Mouse (Mus musculus): Measurements from ENCODE around the gene Best3.
"Not testable (repeated sequence)": the region's sequence is repeated elsewhere in the genome, so short reads cannot be mapped to it uniquely, and the experiment has no call there.

Best3 gene

DNA sequence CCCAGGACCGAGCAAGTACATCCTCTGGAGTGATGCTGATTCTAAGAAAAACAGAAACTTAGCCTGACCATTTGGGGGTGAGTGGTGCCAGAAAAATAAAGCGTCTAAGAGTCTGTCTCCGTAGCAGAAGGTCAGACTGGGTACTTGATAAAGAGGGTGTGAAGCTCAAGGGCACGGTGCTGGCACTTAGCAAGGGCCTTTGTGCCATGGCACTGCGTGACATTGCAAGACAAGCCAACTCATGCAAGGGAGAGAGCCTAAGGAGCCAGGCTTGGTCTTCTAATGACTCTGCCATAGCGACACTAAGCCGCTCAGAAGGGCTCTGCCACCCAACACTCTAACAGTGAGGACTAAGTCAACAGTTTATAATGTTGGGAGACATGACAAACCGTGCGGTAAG lies 7.3 kb upstream of the Best3 start:
- no peak for DNase-seq (ENCODE audit: low spot score)

- DNase-seq (ENCODE audit: low spot score) = no peak
Observed at GRCm38 (mm10) chr10:116980273-116980672, 5.8 kb upstream of the Best3 start.

- DNase-seq (ENCODE audit: low spot score) = no peak
Observed at GRCm38 (mm10) chr10:116980888-116981287, 5.2 kb upstream of the Best3 start.

GRCm38 (mm10) chr10:116982526-116982925 lies 3.6 kb upstream of the Best3 start:
- DNase-seq (ENCODE audit: low spot score) = no peak

- DNase-seq (ENCODE audit: low spot score) = no peak
Observed at GRCm38 (mm10) chr10:116984836-116985235, 1.3 kb upstream of the Best3 start.

DNA sequence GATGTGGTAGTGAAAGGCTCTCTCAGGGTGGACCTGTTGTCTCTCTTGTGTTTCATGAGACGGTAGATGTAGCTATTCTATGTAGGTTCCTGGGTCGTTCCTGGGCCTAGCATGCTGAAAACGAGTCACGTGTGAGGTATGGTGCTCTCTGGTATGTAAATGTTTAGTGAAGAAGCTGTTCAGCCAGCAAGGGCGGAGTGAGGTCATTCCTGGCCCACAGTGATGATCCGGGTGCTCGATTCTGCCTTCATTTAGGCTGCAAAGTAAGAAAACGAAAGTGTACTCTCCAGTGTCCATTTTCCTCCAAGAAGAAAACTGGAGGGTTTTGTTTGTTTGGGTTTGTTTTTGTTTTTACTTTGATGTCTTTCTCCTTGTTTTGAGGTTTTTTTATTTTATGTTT lies 7.9 kb downstream of the Best3 start:
- DNase-seq (ENCODE audit: low spot score) = no peak

- no peak for DNase-seq (ENCODE audit: low spot score)
Observed at GRCm38 (mm10) chr10:116995162-116995561, 9.0 kb downstream of the Best3 start.

DNA sequence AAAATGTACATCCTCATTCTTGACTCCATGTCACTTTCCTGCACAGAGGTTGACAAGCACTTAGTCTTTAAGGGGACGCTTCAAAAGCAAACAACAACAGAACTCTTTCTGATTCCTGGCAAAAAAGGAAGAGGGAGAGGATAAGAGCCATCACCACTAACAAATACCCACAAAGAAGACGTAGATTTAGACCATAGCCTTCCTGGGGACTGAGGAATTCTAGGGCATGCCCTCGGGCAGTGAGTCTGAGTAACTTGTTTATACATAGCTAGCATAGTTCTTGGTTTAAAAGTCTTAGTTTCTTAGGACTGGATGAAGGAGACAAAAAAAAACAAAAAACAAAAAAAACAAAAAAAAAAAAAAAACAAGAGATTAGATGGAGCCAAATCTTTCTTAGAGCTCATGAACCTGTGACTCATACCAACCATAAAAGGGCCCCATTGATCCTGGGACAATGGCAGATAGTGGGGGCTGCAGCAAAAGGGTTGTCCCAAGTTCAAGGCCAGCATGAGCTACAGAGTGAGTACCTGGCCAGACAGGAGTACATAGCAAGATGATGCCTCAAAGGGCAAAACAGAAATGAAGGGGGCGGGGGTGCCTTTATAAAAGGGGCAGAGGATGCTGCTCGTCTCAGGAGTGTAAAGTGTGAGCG lies 9.6 kb downstream of the Best3 start:
- DNase-seq (ENCODE audit: low spot score) = no peak

GRCm38 (mm10) chr10:116996236-116996600 lies 10.1 kb downstream of the Best3 start:
- peak; percentile 78 for DNase-seq (ENCODE audit: low spot score)

- DNase-seq (ENCODE audit: low spot score) = no peak
Observed at GRCm38 (mm10) chr10:116998716-116999455, 12.8 kb downstream of the Best3 start.

- DNase-seq (ENCODE audit: low spot score) = peak; percentile 58
Observed at GRCm38 (mm10) chr10:117000975-117001374, 14.9 kb downstream of the Best3 start.

DNA sequence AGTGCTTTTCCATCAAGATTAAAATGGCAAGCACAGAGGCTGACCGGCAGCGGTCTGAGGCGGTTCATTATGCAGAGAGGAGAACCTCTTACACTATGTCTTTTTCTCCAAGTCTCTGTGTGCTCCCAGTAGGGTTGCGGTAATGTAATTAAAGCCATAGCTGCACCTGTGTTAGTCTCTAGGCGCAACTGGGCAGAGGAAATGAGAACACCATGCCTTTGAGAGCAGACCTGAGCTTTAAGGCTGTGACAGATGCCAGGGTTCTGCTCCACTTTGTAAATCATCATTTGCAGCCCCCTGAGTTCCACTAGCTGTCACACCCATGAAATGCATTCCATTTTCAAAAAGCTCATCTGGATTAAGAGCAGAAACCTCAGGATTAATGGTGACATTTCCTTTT lies 18.6 kb downstream of the Best3 start:
- no peak for DNase-seq (ENCODE audit: low spot score)

- DNase-seq (ENCODE audit: low spot score) = no peak
Observed at GRCm38 (mm10) chr10:117005707-117006464, 19.8 kb downstream of the Best3 start.

- DNase-seq (ENCODE audit: low spot score) = no peak
Observed at GRCm38 (mm10) chr10:117009691-117010090, 23.6 kb downstream of the Best3 start.

DNA sequence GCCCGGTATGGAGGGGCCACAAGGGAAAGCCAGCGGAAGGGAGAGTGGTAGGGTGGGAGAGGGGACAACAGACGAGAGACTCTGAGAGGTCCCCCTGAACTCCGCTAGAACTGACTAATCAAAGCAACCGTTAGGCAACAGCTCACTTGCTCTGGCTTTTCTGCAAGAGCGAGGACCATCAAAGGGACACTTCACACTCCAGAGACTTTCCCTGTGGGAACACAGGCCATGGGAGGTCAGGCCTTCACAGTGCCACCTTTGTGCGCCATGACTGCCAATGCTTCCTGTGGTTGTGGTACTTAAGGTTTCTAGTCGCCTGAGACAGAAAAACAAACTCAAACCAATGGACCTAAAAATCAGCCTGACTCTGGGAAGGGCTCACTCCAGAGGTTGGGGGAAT lies 24.9 kb downstream of the Best3 start:
- DNase-seq (ENCODE audit: low spot score) = no peak

DNA sequence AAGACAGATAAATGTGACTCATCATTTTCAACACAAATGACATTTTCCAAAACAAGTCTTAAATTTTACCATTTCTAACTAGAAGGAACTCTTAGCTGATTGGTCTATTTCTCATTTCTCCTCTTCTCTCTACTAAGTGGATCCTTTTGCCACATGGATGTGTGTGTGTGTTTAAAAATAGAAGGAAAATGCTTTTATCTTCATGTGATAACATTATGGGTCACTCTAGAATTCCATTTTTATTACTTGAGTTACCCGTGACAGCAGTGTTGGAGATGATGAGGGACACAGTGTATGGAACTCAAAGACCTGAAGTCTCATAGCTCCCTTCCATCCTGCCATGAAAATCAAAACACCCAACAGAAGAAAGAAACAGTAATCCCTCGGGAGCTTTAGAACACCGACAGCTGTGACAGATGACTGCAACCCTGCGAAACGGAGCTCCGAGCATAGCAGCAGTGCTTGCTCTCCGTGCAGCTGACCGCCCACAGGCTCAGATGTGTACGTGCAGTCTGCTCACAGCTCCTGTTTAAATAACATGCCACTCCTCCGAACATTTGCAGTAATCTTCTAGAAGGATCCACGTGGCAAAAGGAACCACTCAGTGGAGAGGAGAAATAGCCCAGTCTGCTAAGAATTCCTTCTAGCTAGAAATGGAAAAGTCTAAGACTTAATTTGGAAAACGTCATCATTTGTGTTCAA lies 27.7 kb downstream of the Best3 start:
- peak; percentile 80 for DNase-seq (ENCODE audit: low spot score)

DNA sequence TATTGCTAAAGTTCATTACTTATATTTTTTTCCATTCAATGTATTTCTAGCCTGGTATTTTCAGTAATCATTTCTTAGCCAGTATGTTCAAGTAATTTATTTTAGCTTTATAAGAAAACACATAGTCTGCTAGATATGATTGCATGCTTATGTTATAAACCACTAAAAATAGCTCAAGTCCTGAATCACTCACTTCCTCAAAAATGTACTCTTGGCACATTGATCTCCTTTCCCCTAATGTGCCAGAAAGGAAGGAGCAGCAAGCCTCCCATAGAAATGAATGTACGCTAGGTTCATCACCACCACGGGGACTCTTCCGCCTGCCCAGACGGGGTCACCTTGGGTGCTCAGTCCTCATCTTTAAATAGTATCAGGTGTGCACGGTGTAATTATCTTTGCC lies 28.5 kb downstream of the Best3 start:
- no peak for DNase-seq (ENCODE audit: low spot score)

DNA sequence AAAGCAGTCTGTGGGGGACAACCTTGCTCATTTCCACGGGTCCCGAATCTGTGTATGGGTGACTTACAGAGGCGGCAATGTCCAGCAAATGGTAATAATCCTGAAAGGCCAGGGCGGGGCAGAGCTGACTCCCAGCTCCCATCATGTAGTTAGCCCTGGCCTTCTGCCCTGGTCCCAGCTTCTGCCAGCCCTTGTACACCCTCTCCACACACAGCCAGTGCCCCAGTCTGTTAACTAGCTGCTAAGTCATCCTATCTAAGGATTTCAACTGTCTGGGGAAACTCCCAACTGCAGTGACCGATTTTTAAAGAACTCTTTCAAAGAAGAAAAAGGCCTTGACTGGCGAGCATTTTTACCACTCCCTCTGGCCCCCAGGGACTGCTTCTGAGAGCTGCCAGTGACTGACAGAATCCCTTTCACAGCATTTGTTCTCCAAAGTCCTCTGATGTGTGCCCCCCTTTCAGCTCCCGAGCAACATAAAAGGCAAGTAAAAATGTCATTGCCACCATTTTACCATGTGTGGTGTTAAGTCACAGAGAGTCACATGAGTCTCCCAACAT lies 32.2 kb downstream of the Best3 start:
- no peak for DNase-seq (ENCODE audit: low spot score)

GRCm38 (mm10) chr10:117021020-117021754 lies 35.1 kb downstream of the Best3 start:
- peak; percentile 83 for DNase-seq (ENCODE audit: low spot score)

DNA sequence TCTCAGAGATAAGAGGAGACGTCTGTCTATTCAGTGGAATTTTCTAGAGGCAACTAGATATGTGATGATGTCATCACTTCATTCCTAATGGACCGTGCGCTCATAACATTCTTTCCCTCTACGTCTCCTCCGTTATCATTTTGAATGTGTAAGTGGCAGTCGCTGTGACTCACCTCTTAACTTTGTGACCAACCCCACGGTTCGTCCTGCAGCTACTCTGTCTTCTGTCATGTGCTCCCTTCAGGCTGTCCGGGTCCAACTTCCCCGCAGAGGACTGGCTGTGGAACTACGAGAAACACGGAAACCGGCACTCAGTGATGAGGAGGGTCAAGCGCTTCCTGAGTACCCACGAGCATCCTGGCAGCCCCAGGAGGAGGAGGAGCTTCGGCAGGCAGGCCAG lies 37.6 kb downstream of the Best3 start:
- DNase-seq (ENCODE audit: low spot score) = peak; percentile 45

DNA sequence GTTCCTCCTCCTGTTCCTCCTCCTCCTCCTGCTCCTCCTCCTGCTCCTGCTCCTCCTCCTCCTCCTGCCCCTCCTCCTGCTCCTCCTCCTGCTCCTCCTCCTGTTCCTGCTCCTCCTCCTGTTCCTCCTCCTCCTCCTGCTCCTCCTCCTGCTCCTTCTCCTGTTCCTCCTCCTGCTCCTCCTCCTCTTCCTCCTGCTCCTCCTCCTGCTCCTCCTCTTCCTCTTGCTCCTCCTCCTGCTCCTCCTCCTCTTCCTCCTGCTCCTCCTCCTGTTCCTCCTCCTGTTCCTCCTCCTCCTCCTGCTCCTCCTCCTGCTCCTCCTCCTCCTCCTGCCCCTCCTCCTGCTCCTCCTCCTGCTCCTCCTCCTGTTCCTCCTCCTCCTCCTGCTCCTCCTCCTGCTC lies 39.7 kb downstream of the Best3 start:
- DNase-seq (ENCODE audit: low spot score) = not testable (repeated sequence)
